Mouse (Mus musculus) kidney, adult 9 months (tissue): ENCODE results near the gene Ccdc105.
A peak's percentile ranks its signal among the peaks of the same experiment; 100 is the strongest.

Experiments
- DNase-seq: peaks from one replicate; pipeline ENCODE4 v3.0.0; 2022

Gene Ccdc105

GRCm38 (mm10) chr10:78714129-78714528 lies 38.7 kb downstream of the Ccdc105 start:
- DNase-seq = no peak

- DNase-seq = peak; percentile 43
These were observed 42.2 kb downstream of the Ccdc105 start for GRCm38 (mm10) chr10:78710706-78711105.

GRCm38 (mm10) chr10:78700881-78701280 lies 52.0 kb downstream of the Ccdc105 start:
- no peak for DNase-seq
